ENCODE assay signal across 29 mouse cellular contexts in the genomic region with DNA sequence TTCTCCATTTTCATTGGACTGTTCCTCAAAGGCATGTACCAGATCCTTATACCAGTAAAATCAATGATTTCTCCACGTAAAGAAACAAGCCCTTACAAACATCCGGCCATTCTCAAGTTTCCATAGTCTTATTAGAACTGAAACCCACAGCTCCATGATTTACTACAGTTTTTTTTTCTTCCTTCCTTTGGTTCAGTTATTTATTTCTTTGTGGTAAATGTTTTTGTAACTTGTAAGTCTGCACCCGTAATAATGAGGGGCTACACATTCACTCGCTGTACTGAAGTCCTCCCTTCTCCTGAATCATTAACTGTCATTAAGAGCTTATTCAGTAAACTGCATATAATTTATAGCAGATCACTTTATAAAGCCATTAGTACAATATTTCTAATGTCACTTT.
"Had no signal": no experiment of that assay in that cellular context is flagged by ENCODE, and none has a peak within 500 bp of the region (broad histone marks: within the 10 kb centered on the region; RNA-seq: fewer than 3 reads in every experiment).

No protein-coding gene starts in this region.

- ATAC-seq: forebrain, embryonic 13.5 days; forebrain, embryonic 14.5 days; forebrain, embryonic 15.5 days; forebrain, embryonic 16.5 days; forebrain, postnatal 0 days had no signal

- H3K36me3 ChIP-seq: embryonic facial prominence, embryonic 10.5 days; embryonic facial prominence, embryonic 12.5 days; embryonic facial prominence, embryonic 13.5 days; embryonic facial prominence, embryonic 15.5 days; forebrain, embryonic 10.5 days; forebrain, embryonic 12.5 days; forebrain, embryonic 15.5 days had no signal

- H3K9me3 ChIP-seq: embryonic facial prominence, embryonic 10.5 days; embryonic facial prominence, embryonic 12.5 days; embryonic facial prominence, embryonic 13.5 days; embryonic facial prominence, embryonic 15.5 days; forebrain, embryonic 10.5 days; forebrain, embryonic 12.5 days; forebrain, embryonic 13.5 days; forebrain, embryonic 15.5 days had no signal

- H3K4me3 ChIP-seq: embryonic facial prominence, embryonic 10.5 days; embryonic facial prominence, embryonic 12.5 days; embryonic facial prominence, embryonic 13.5 days; embryonic facial prominence, embryonic 15.5 days; erythroblast, embryonic 14.5 days; forebrain, embryonic 10.5 days; forebrain, embryonic 12.5 days; forebrain, embryonic 13.5 days; forebrain, embryonic 15.5 days; gastrocnemius, adult 2 months; heart, adult 2 months had no signal

- DNase-seq: cerebellum, adult 2 months; cerebellum, adult 8-10 months; cerebellum, adult 9-10 months; cerebellum, adult 9-11 months; cerebellum, postnatal 10 days; cerebellum, postnatal 14 days; cerebellum, postnatal 25 days; cerebellum, postnatal 36 days; embryo, embryonic 11 days; forebrain, postnatal 0 days; gastrocnemius, adult 2 months; gastrocnemius, postnatal 10 days; gastrocnemius, postnatal 14 days; gastrocnemius, postnatal 25 days; gastrocnemius, postnatal 36 days; heart, adult 11 months; heart, adult 18-20 months; heart, adult 2 months had no signal

- H3K27me3 ChIP-seq: embryonic facial prominence, embryonic 12.5 days; embryonic facial prominence, embryonic 13.5 days; embryonic facial prominence, embryonic 15.5 days; forebrain, embryonic 12.5 days; forebrain, embryonic 13.5 days; forebrain, embryonic 15.5 days had no signal

- H3K9ac ChIP-seq: embryonic facial prominence, embryonic 12.5 days; embryonic facial prominence, embryonic 13.5 days; embryonic facial prominence, embryonic 15.5 days; forebrain, embryonic 12.5 days; forebrain, embryonic 13.5 days; forebrain, embryonic 15.5 days; forebrain, postnatal 0 days had no signal

- H3K27ac ChIP-seq: embryonic facial prominence, embryonic 10.5 days; embryonic facial prominence, embryonic 12.5 days; embryonic facial prominence, embryonic 13.5 days; embryonic facial prominence, embryonic 15.5 days; forebrain, embryonic 10.5 days; forebrain, embryonic 12.5 days; forebrain, embryonic 13.5 days; forebrain, embryonic 15.5 days; gastrocnemius, adult 2 months; heart, adult 2 months had no signal

- H3K4me2 ChIP-seq: embryonic facial prominence, embryonic 12.5 days; embryonic facial prominence, embryonic 13.5 days; embryonic facial prominence, embryonic 15.5 days; forebrain, embryonic 12.5 days; forebrain, embryonic 13.5 days; forebrain, embryonic 15.5 days had no signal

- H3K4me1 ChIP-seq: embryonic facial prominence, embryonic 10.5 days; embryonic facial prominence, embryonic 12.5 days; embryonic facial prominence, embryonic 15.5 days; forebrain, embryonic 10.5 days; forebrain, embryonic 12.5 days; forebrain, embryonic 13.5 days; forebrain, embryonic 15.5 days had no signal
